Mouse (Mus musculus): Measurements from ENCODE around the gene Rab15.
A peak's percentile ranks its signal among the peaks of the same experiment; 100 is the strongest.
"Not testable (repeated sequence)": the region's sequence is repeated elsewhere in the genome, so short reads cannot be mapped to it uniquely, and the experiment has no call there.

Rab15 gene

DNA sequence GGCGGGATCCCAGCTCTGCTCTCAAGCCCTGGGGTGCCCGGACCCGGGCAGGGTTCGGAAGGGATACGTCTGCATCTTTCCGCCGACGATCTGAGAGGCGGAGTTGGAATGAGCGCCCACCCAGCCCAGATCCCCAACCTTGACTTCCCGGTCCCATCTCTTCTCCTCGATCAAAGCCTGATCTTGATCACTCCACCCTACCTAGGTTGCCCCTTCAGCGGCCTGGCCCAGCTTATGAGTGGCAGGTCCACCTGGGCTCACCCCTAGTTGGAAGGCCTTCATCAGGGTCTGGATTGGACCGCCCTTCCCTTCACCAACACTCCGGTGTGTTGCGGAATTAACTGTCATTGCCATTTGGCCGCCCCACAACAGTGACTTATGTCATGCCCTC, at the start of gene Rab15:
TSS of gene Rab15 (minus strand) at position 258 of the 391 bp plus-strand sequence.
- DNase-seq (ENCODE audit: low read depth, low spot score) = no peak

DNA sequence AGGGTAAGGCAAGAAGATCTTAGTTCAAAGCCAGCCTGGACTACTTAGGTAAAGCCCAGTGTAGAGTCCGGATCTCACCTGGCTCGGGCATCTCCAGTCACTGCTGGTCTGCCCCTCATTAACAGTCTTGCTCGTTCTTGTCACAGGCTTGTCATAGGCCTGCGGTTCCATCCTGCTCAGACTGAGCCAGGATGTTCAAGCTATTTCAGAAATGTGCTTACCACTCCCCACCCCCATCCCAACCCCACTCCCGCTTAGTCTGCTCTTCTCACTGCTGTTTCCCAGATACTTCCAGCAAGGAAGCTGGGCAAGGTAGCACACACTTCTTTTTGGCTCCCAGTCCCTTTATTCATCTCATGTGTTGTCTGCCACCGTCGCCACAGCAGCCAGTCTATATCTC, 46.9 kb upstream of the Rab15 start:
- no peak for DNase-seq (ENCODE audit: low read depth, low spot score)

DNA sequence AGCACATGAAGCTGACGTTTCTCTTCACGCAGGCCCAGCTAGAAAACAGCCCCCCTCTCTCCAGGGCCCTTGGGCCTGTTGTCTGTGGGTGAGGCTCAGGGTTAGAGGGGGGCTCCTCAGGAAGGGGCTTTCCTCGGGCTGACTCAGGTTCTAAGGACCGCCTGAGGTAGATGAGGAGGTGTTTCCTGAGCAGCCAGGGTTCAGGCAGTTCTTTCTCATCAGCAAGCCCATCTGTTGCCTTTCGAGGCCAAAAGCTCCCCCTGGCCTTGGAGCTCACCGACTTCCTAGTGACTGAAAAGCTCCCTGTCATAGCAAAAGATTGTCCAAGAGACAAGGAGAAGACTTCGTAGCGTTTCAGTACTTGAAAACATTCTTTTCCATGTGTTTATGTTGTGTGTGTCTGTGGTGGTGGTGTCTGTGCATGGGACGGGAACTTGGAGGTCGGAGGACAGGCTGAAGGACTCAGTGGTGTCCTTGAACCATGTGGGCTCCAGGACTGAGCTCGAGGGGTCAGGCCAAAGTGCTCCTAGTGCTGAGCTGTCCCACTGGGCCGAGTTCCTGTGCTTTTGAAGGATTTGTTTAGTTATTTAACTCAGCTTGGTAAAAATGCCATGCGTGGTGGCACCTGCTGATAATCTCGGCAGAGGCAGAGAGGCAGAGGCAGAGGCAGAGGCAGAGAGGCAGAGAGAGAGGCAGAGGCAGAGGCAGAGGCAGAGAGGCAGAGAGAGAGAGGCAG, 45.9 kb upstream of the Rab15 start:
- no peak for DNase-seq (ENCODE audit: low read depth, low spot score)

DNA sequence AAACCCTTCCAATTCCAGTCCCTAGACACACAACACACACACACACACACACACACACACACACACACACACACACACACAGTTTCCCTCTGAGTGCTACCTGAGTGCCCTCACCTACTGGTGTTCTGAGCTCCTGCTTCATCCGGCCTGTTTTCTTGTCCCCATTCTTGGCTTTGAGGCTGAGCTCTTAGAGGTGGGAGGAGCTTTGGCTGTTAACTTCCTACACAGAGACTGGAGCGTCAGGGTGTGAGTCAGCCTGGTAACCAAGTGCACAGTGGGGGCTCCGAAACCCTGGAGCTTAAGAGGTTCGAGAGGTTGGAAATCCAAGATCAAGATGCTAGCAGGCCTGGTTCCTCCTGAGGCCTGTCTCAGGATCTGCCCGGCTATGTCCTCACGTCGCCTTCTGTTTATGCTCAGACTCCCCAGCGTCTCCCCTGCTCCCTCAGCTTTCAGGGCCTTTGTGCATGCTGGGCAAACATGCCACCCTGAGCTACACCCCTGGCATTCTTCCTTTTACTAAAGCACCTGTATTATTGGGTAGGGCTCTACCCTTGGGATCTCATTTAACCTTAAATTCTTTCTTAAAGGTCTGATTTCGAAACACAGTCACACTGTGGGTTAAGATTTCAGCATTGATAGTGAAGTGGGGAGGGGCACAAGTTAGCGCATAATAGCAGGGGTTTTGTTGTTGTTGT, 45.0 kb upstream of the Rab15 start:
- no peak for DNase-seq (ENCODE audit: low read depth, low spot score)

DNA sequence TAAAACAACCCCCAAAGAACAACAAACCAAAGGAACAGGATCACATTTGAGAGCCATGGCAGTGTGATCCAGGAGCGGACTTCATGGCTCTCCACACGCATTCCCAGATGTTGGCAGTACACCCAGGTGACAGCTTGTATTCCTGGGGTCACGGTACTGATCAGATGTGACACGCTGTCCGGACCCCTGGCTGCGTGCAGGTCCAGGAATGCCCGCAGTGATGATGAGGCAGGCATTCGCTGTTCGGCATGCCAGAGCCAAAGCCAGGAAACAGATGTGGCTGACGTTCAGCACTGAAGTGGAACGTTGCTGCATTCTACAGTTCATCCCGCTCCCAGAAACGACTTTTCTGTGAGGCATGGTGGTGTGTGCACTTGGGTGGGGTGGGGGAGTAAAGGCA, 42.6 kb upstream of the Rab15 start:
- no peak for DNase-seq (ENCODE audit: low read depth, low spot score)

DNA sequence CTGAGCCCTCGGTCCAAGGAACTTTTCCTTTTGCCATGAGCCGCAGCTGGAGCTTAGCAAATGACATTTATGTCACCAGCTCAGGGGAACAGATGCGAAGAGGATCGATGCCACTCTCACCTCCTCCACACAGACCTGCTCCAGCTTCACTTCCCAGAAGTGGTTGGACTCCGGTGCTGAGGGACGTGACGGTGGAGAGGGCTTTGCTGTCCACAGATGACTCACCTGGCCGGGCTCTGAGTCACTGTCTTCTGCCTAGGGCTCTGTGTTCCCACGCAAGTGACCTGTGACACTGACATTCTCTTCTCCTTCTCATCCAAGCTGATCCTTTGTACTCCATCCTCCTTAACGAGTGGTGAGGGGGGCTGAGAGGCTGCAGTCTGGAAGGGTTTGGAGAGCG, 40.9 kb upstream of the Rab15 start:
- no peak for DNase-seq (ENCODE audit: low read depth, low spot score)

DNA sequence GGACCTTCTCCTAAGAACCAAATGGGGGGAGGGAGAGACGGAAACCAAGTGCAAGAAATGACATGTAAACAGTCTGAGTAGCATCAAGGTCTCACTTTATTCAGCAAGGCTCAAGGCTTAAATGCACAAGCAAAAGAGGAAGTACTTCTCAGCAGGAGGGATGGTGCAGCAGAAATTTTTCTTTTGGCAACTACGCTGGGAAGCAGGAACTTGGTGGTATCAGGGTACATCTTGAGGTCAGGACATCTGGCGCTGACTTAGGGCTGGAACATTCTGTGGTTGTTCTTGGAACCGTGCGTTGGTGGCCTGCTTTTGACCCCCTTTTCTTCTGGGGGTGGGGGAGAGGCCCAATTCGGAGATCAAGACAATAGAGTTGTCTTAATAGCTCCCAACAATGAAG, 36.1 kb upstream of the Rab15 start:
- DNase-seq (ENCODE audit: low read depth, low spot score) = not testable (repeated sequence)

DNA sequence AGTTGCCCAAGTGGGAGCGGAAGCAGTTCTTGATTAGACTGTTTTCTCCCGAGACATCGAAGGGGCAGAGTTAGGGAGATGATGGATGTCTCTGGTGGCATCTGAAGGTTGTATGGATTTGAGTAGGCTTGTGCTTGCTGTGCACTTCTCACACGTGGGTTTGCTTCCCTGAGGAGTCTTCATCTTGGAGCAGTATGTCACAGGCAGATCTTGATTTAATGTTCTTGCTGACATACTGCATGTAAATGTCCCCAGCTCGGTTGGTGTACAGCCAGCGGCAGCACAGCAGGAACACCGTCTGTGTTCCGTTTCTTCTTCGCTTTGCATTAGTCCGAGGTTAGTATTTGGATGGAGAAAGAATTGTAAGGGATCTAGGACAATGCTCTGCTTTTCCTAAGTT, 34.4 kb upstream of the Rab15 start:
- DNase-seq (ENCODE audit: low read depth, low spot score) = no peak

DNA sequence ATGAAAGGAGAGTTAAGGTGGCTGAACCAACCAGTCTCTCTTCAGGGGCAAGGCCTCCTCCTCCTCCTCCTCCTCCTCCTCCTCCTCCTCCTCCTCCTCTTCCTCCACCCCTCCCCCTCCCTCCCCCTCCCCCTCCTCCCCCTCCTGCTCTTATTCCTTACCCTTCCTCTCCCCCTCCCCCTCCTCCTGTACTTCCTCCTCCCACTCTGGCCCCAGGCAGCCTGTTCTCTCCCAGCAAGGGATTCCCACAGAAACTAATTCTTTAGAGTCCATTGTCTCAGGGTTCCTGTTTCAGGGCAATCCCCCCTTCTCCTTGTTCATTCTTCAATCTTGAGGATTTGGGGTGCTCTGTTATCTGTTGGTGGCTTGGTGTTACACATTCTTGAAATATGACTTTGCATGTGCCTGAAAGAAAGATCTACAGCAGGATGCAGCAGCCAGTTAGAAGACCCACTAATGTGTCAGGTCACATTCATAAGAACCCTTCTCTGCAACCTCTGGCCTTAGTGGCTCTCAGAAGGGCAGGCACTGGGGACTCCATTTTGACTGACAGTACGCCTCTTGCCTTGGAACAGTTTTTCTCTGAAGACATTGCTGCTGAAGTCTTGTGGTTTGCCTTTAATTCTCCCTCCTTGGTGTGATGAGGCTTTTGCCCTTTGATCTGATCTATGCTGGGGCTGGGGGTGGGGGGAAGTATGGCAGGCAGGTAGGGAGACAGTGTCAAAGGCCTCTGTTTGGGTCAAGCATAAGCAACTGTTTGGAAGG, 30.9 kb upstream of the Rab15 start:
- no peak for DNase-seq (ENCODE audit: low read depth, low spot score)

DNA sequence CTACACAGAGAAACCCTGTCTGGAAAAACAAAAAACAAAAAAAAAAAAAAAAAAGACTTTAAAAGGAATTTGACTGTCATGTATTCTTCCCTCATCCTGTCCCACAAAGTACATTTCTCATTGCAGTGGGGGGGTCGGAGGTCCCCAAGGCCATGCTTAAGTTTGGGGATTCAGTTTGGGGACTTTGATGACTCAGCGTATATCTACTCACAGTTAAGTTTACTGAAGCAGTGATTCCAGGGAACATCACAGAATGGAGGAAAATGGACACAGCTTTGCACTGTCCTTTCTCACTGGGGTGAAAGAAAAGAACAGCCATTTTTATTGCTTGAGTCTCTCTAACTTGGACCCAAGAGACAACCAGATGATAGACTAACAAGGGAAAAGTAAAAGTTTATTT, 29.7 kb upstream of the Rab15 start:
- DNase-seq (ENCODE audit: low read depth, low spot score) = no peak

DNA sequence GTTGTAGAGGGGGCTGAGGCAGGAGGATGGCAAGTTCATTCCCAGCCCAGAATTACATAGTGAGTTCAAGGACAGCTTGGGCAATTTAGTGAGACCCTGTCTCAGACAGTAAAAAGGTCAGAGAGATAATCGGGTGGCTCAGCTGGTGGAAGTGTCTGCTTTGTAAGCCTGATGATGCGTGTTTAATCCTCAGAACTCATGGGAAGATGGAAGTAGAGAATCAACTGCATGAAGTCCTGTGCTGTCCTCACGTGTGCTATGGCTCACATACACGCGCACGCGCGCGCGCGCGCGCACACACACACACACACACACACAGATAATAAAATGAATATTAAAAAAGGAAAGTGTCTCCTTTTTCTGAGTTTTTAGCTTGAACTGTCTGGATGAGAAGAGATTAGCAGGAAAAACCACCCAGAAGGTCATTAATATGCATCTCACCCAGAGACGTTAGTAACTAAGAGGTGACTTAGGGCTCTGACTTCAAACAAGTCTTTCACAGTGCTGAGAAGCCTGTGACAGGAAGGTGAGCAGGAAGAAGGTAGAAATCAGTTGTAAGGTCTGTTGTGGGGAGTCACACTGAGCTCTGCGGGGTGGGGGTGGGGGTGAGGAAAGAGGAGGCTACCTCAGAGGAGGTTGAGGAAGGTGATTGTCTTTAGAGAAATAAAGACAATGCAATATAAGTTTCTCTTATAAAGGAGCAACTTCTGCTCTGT, 21.8 kb upstream of the Rab15 start:
- DNase-seq (ENCODE audit: low read depth, low spot score) = no peak

DNA sequence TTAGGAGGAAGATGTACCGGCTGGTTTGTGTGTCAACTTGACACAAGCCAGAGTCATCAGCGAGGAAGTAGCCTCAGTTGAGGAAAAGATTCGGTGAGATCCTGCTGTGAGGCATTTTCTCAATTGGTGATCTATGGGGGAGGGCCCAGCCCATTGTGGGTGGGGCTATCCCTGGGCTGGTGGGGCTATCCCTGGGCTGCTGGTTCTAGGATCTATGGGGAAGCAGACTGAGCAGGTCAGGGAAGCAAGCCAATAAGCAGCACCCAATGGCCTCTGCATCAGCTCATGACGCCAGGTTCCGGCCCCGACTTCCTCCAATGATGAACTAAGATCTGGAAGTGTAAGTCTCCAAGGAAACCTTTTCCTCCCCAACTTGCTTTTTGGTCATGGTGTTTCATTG, 17.4 kb upstream of the Rab15 start:
- DNase-seq (ENCODE audit: low read depth, low spot score) = no peak

DNA sequence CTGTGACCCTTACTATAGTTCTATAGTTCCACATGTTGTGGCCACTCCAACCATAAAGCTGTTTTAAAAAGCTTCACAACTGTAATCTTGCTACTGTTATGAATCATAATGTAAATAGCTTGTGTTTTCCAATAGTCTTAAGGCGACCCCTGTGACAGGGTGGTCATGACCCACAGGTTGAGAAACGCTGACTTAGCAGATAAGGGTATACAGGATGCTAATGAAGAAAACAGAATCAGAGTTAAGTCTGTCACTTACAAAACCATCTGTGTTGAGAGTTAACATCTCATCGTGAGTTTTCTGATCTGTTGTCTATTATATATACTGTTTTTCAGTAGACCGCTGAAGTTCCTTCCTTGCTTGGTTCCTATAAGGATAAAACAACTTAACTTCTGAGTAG, 16.6 kb upstream of the Rab15 start:
- no peak for DNase-seq (ENCODE audit: low read depth, low spot score)

DNA sequence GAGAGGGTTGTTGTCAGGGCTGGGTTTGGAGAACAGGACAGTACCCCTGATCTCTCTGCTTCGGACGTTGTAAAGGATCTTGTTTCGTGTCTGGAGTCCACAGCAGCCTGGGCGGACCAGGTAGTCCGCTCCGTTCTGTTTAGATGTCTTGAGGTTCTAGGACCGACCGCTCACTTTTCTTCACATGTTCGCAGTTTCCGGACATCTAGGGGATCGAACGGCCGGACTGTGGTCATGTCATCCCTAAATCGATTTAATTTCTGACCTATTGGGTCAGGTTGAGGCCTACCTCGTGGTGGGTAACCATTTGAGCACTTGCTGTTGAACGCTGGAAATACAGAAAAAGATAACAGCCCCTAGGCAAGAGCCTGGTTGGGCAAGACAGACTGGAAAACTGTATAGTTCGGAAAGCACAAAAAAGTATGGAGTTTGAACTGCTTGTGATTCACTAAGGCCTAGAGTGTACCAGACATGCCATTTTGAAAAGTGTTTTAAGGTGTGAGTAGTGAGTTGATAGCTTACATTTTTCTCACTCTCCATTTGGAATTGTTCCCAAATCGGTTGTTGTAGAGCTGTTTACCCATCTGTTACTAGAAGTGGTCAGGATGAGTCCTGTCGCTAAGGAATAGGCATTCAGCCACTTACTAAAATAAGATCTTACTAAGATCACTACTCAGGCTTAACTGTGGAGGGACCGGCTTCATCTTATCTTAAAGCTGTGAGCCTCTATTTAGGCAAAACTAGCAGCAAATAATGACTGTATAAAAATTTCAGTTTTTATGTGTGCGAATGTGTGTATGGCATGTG, 15.3 kb upstream of the Rab15 start:
- no peak for DNase-seq (ENCODE audit: low read depth, low spot score)

DNA sequence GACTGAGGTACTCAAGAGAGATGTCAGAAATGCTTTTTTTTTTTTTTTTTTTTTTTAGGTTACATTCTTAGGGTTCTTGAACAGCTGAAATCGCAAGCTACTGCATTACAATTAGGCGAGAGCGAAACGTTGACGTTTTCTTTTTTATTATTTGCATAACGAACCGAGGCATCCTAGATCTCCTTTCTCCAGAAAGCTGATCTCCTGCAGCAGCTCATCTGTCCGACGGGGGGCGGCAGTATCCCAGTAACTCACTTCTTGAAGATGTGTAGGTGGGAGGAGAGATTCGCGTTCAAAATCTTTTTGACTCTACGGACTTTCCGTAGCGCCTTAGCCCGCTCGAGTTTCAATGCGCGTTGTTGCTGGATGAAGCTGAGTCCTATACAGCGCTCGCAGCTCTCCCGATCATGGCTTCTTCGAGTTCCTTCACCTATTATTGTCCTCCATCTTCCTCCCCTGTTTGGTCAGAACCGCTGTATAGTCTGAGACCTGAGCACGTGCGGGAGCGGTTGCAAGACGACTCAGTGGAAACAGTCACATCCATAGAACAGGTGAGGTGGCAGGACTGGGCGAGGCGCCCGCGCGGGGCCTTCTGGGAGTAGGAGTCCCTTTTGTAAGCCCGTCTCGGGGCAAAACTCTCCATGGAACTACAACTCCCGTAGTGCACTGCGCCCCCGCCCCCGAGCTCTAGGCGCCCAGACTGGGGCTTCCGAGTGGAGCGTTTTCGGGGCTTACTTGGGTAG, 14.6 kb upstream of the Rab15 start:
- peak; percentile 94 for DNase-seq (ENCODE audit: low read depth, low spot score)

DNA sequence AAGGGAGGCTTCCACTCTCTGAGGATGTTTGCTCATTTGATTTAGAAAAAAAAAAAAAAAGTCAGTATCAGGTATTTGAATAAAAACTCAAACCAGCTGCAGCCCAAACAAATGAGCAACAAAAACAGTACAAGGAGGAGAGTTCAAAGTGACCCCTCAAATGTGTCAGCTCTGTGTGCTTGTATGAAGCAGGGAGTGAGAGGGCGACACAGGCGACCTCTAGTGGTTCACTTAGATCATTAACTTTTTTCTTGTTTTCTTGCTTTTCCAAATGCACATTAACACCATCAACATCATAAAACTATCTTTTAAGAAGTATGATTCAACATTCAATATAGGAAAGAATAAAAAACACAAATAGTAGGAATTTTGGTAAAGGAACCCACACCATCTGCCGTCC, 10.0 kb upstream of the Rab15 start:
- peak; percentile 36 for DNase-seq (ENCODE audit: low read depth, low spot score)

DNA sequence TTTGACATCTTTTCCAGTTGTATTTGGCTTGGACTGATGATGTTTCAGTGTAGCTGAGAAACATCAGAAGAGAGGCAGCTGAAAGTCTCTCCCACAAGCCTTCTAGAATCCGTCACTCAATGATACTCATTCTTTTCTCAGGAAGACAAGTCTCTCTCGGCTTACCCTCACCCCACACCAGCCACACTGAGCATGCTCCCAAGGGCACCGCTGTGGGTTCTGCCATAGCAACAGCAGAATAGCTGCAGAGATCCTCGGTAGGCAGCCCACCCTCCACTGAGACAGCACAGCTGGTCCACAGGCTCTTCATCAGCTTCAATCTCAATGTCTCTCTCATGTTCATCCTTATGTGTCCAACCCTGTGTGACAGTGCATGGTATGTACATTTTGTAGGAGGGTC, 2.6 kb upstream of the Rab15 start:
- no peak for DNase-seq (ENCODE audit: low read depth, low spot score)

DNA sequence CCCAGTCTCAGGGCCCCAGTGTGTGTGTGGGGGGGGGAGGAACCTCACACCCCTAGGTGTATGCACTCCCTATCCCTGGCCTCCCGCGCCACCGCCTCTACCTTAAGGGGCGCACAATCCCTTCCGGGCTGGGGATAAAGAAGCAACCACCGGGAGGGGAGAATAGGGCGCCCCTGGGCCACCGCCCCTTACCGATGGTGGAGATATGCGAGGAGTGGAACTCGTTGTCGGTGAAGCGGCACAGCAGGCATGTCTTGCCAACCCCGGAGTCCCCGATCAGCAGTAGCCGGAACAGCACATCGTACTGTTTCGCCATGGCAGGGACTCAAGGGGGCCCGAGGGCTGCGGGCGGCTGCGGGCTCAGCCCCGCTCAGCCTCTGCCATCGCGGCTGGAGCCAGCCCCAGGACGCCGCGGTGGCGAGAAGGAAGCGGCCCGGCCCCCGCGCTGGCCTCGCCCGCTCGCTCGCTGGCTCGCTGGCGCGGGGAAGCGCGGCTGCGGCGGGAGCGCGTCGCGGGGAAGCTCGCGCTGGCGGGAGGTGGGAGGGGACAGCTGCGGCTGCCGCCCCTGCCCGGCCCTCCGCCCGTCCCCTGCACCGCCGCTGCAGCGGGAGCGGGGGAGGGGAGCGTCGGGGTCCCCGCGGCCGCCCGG, 582 bp downstream of the Rab15 start:
- DNase-seq (ENCODE audit: low read depth, low spot score) = no peak

DNA sequence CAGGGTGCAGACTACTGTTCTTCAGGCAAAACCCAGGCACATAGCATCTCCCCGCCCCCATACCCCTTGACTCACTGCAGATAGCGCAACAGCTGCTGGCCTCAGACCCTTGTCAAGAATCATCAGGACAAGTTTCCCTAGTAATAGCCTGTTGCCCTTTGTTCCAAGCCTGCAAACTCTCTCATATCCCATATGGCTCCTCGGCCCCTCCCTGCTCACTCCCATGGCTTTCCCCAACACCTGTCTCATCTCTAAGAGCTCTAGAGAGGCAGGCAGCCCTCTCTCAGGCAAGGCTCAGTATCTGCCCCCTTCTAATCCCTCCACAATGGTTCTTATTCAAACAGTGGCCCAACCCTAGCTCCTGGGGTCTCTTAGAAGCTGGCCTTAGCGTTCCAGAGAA, 2.1 kb downstream of the Rab15 start:
- DNase-seq (ENCODE audit: low read depth, low spot score) = no peak

DNA sequence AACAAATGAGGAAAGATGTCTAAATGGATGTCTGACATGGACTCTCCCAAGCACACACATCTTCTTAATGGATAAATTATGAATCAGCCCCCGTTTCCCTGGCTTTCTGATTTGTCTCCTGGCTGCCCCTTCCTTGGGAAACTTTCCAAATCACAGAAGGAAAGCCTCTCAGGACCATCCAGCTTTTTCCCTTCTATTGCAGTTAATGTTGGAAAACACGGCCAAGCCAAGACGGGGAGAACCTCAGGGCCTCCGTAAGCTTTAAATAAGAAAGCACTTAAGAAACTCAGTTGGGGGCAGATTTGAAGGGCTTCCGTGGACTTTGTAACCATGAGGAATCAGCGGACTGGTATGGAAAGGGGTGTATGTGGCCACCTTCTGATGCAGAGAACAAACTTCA, 2.9 kb downstream of the Rab15 start:
- no peak for DNase-seq (ENCODE audit: low read depth, low spot score)
